Mouse (Mus musculus) spleen, postnatal 36 days (tissue): ENCODE data around the gene Trp53i11.

Experiments
- DNase-seq, 2 experiments: peaks; one replicate each; pipeline ENCODE4 v3.0.0; 2022; ENCODE audit warnings: low spot score in 2 of 2, mixed read lengths in 1 of 2

Trp53i11 gene

GRCm38 (mm10) chr2:93171929-93172328 is 15.4 kb upstream of the Trp53i11 start:
- DNase-seq, result no peak

- no peak for DNase-seq
Observed at GRCm38 (mm10) chr2:93172460-93172859, 14.9 kb upstream of the Trp53i11 start.

- DNase-seq, result no peak
Observed at GRCm38 (mm10) chr2:93174159-93174558, 13.2 kb upstream of the Trp53i11 start.

- no peak for DNase-seq
Observed at GRCm38 (mm10) chr2:93175278-93175677, 12.1 kb upstream of the Trp53i11 start.

GRCm38 (mm10) chr2:93175721-93176120 is 11.6 kb upstream of the Trp53i11 start:
- DNase-seq, result no peak

- DNase-seq, result no peak
Observed at GRCm38 (mm10) chr2:93176193-93176798, 11.1 kb upstream of the Trp53i11 start.

- peak in 1 of 2 experiments; percentile 53 for DNase-seq
Observed at GRCm38 (mm10) chr2:93176871-93177667, 10.3 kb upstream of the Trp53i11 start.

- no peak for DNase-seq
Observed at GRCm38 (mm10) chr2:93177668-93178312, 9.6 kb upstream of the Trp53i11 start.

GRCm38 (mm10) chr2:93178313-93178677 is 9.1 kb upstream of the Trp53i11 start:
- no peak for DNase-seq

GRCm38 (mm10) chr2:93179603-93180002 is 7.7 kb upstream of the Trp53i11 start:
- DNase-seq, result no peak

- peak; percentile 67 to 70 for DNase-seq
Observed at GRCm38 (mm10) chr2:93180077-93180844, 7.1 kb upstream of the Trp53i11 start.

GRCm38 (mm10) chr2:93182859-93183258 is 4.5 kb upstream of the Trp53i11 start:
- no peak for DNase-seq

- DNase-seq, result peak in 1 of 2 experiments; percentile 35
Observed at GRCm38 (mm10) chr2:93188020-93188760, 842 bp downstream of the Trp53i11 start.

- peak; percentile 34 to 51 for DNase-seq
Observed at GRCm38 (mm10) chr2:93188761-93189458, 1.6 kb downstream of the Trp53i11 start.

GRCm38 (mm10) chr2:93190771-93191487 is 3.6 kb downstream of the Trp53i11 start:
- DNase-seq, result peak; percentile 84

- DNase-seq, result no peak
Observed at GRCm38 (mm10) chr2:93191488-93192181, 4.3 kb downstream of the Trp53i11 start.

GRCm38 (mm10) chr2:93192182-93192560 is 4.8 kb downstream of the Trp53i11 start:
- DNase-seq, result peak; percentile 75 to 79

- DNase-seq, result peak; percentile 93 to 95
Observed at GRCm38 (mm10) chr2:93192671-93193080, 5.3 kb downstream of the Trp53i11 start.

- no peak for DNase-seq
Observed at GRCm38 (mm10) chr2:93193806-93194205, 6.5 kb downstream of the Trp53i11 start.
